Mouse (Mus musculus): Measurements from ENCODE around the gene Hist1h2ae. TPM values are rescaled to one million over a fixed set of nuclear protein-coding genes. Genes with fewer than 3 reads are reported as not detected.
"Not testable (repeated sequence)": the region's sequence is repeated elsewhere in the genome, so short reads cannot be mapped to it uniquely, and the experiment has no call there.

The Hist1h2ae gene
- polyA plus RNA-seq, 1 experiment from 2014 or later: 7.9 TPM

- DNase-seq (ENCODE audit: low spot score) (peak; percentile 98), ATAC-seq (peak; percentile 86)
- not testable (repeated sequence) for H3K9me3 ChIP-seq (ENCODE audit: low read length); H3K4me1 ChIP-seq (ENCODE audit: insufficient read depth, low read depth, low read length); H3K27me3 ChIP-seq (replicated peaks; ENCODE audit: insufficient read depth, low read length); H3K36me3 ChIP-seq (ENCODE audit: insufficient read depth, low read length)
- under 1% methylated on average over 22 of the region's 36 CpGs for WGBS
- H3K27ac ChIP-seq (ENCODE audit: low read length): peak overlapping the region; percentile 97
- peak overlapping the region; percentile 58 for H3K9ac ChIP-seq (replicated peaks; ENCODE audit: low read depth)
- peak overlapping the region; percentile 52 for H3K4me3 ChIP-seq (ENCODE audit: low read depth, low read length)
- peak; percentile 70 for TF ChIP-seq EP300 (IDR thresholded peaks at IDR 0.05)
- peak overlapping the region; percentile 62 for H3K4me2 ChIP-seq (replicated peaks; ENCODE audit: low read depth, low read length)
Measured at GRCm38 (mm10) chr13:23585442-23586098, 14.6 kb upstream of the Hist1h2ae start.

GRCm38 (mm10) chr13:23585029-23585441 is 14.0 kb upstream of the Hist1h2ae start:
- no peak for TF ChIP-seq EP300 (IDR thresholded peaks at IDR 0.05)
- no peak for TF ChIP-seq CTCF (IDR thresholded peaks at IDR 0.05)
- Histone ChIP-seq H3K9me3 (ENCODE audit: low read length) (no peaks in the 10 kb centered on the region), H3K9ac (replicated peaks; ENCODE audit: low read depth) (peak overlapping the region; percentile 58), H3K4me2 (replicated peaks; ENCODE audit: low read depth, low read length) (peak overlapping the region; percentile 62), H3K4me1 (ENCODE audit: insufficient read depth, low read depth, low read length) (peaks cover 10% of the 10 kb centered on the region), H3K27ac (ENCODE audit: low read length) (peak overlapping the region; percentile 97), H3K27me3 (replicated peaks; ENCODE audit: insufficient read depth, low read length) (no peaks in the 10 kb centered on the region), H3K36me3 (ENCODE audit: insufficient read depth, low read length) (no peaks in the 10 kb centered on the region), H3K4me3 (ENCODE audit: low read depth, low read length) (peak overlapping the region; percentile 52)
- DNase-seq (ENCODE audit: low spot score) (peak; percentile 88), ATAC-seq (peak; percentile 29)
- under 1% methylated on average over 21 of the region's 21 CpGs for WGBS

DNA sequence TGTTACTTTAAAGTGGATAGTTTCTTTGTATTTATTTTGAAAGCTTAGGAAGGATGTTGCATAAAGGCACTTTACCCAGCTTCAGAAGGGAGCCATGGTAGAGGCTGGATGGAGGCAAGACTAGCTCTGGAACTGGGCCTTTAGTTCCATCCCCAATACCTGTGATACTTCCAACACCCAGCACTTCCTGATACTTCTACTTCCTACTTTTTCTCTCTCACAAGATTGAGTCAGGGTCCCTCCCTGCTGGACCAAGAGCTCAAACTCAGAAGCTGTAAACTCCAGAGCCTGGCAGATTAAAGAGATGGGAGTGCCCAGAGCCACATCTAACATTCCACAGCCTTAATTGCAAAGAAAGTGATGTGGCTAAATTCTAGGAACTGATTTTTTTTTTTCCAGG is 13.3 kb upstream of the Hist1h2ae start:
- Histone ChIP-seq H3K9me3 (ENCODE audit: low read length) (no peaks in the 10 kb centered on the region), H3K27me3 (replicated peaks; ENCODE audit: insufficient read depth, low read length) (no peaks in the 10 kb centered on the region), H3K27ac (ENCODE audit: low read length) (peak overlapping the region; percentile 97), H3K4me2 (replicated peaks; ENCODE audit: low read depth, low read length) (peak overlapping the region; percentile 62), H3K4me3 (ENCODE audit: low read depth, low read length) (peak overlapping the region; percentile 52), H3K4me1 (ENCODE audit: insufficient read depth, low read depth, low read length) (peaks cover 10% of the 10 kb centered on the region), H3K36me3 (ENCODE audit: insufficient read depth, low read length) (no peaks in the 10 kb centered on the region), H3K9ac (replicated peaks; ENCODE audit: low read depth) (peak overlapping the region; percentile 58; the same call in 1 of the 2 replicates)
- TF ChIP-seq CTCF (IDR thresholded peaks at IDR 0.05): no peak
- ATAC-seq (no peak), DNase-seq (ENCODE audit: low spot score) (peak; percentile 59)

- no peak for ATAC-seq
- Histone ChIP-seq H3K9ac (replicated peaks; ENCODE audit: low read depth) (no peak overlapping the region), H3K4me1 (ENCODE audit: insufficient read depth, low read depth, low read length) (peaks cover 10% of the 10 kb centered on the region), H3K4me3 (ENCODE audit: low read depth, low read length) (no peak overlapping the region), H3K9me3 (ENCODE audit: low read length) (no peaks in the 10 kb centered on the region), H3K27ac (ENCODE audit: low read length) (no peak overlapping the region), H3K36me3 (ENCODE audit: insufficient read depth, low read length) (no peaks in the 10 kb centered on the region), H3K4me2 (replicated peaks; ENCODE audit: low read depth, low read length) (no peak overlapping the region; the same call in 1 of the 2 replicates), H3K27me3 (replicated peaks; ENCODE audit: insufficient read depth, low read length) (no peaks in the 10 kb centered on the region)
- no peak for DNase-seq (ENCODE audit: low spot score)
- no peak for TF ChIP-seq EP300 (IDR thresholded peaks at IDR 0.05)
- TF ChIP-seq CTCF (IDR thresholded peaks at IDR 0.05): no peak
Measured at GRCm38 (mm10) chr13:23583387-23584068, 12.5 kb upstream of the Hist1h2ae start.

GRCm38 (mm10) chr13:23582219-23583056 is 11.4 kb upstream of the Hist1h2ae start:
- 11% methylated on average over 6 of the region's 6 CpGs for WGBS

More at GRCm38 (mm10) chr13:23582219-23583056, 11.4 kb upstream of the Hist1h2ae start:
- H3K4me3 ChIP-seq (ENCODE audit: low read depth, low read length): peak overlapping the region; percentile 38
- H3K9me3 ChIP-seq (ENCODE audit: low read length): no peaks in the 10 kb centered on the region
- H3K36me3 ChIP-seq (ENCODE audit: insufficient read depth, low read length): no peaks in the 10 kb centered on the region
- no peak for ATAC-seq
- DNase-seq (ENCODE audit: low spot score): no peak
- H3K9ac ChIP-seq (replicated peaks; ENCODE audit: low read depth): peak overlapping the region; percentile 52
- H3K27ac ChIP-seq (ENCODE audit: low read length): peak overlapping the region; percentile 71; the same call in 1 of the 2 replicates
- peaks cover 10% of the 10 kb centered on the region for H3K4me1 ChIP-seq (ENCODE audit: insufficient read depth, low read depth, low read length)
- no peak for TF ChIP-seq CTCF (IDR thresholded peaks at IDR 0.05)
- TF ChIP-seq EP300 (IDR thresholded peaks at IDR 0.05): no peak
- no peaks in the 10 kb centered on the region for H3K27me3 ChIP-seq (replicated peaks; ENCODE audit: insufficient read depth, low read length)
- H3K4me2 ChIP-seq (replicated peaks; ENCODE audit: low read depth, low read length): peak overlapping the region; percentile 53

All from lung, postnatal 0 days (tissue).